Mouse (Mus musculus) forelimb bud, embryonic 11.5 days (tissue): Measurements from ENCODE around the gene Ccdc152.

ENCODE experiments used
- DNase-seq: peaks from one replicate; pipeline ENCODE4 v3.0.0-alpha.2; 2012; ENCODE audit warnings: low read depth, low spot score

The Ccdc152 gene

GRCm38 (mm10) chr15:3303426-3303825, at the start of gene Ccdc152:
Gene Ccdc152, minus strand, starts transcription at chr15:3303526.
- no peak for DNase-seq

GRCm38 (mm10) chr15:3349306-3350064, 46.2 kb upstream of the Ccdc152 start:
- DNase-seq, result no peak

GRCm38 (mm10) chr15:3346682-3347081, 43.4 kb upstream of the Ccdc152 start:
- no peak for DNase-seq

GRCm38 (mm10) chr15:3344555-3344954, 41.2 kb upstream of the Ccdc152 start:
- DNase-seq, result no peak

GRCm38 (mm10) chr15:3341806-3342582, 38.7 kb upstream of the Ccdc152 start:
- no peak for DNase-seq

GRCm38 (mm10) chr15:3339847-3340246, 36.5 kb upstream of the Ccdc152 start:
- no peak for DNase-seq

- DNase-seq, result no peak
Observed at GRCm38 (mm10) chr15:3332517-3332916, 29.2 kb upstream of the Ccdc152 start.

- no peak for DNase-seq
Observed at GRCm38 (mm10) chr15:3331813-3332212, 28.5 kb upstream of the Ccdc152 start.

- DNase-seq, result no peak
Observed at GRCm38 (mm10) chr15:3330291-3330690, 27.0 kb upstream of the Ccdc152 start.

- no peak for DNase-seq
Observed at GRCm38 (mm10) chr15:3323041-3323440, 19.7 kb upstream of the Ccdc152 start.

- DNase-seq, result no peak
Observed at GRCm38 (mm10) chr15:3319929-3320328, 16.6 kb upstream of the Ccdc152 start.

GRCm38 (mm10) chr15:3316617-3317016, 13.3 kb upstream of the Ccdc152 start:
- no peak for DNase-seq

GRCm38 (mm10) chr15:3312937-3313336, 9.6 kb upstream of the Ccdc152 start:
- no peak for DNase-seq

GRCm38 (mm10) chr15:3309856-3310255, 6.5 kb upstream of the Ccdc152 start:
- no peak for DNase-seq

GRCm38 (mm10) chr15:3300361-3301100, 2.8 kb downstream of the Ccdc152 start:
- DNase-seq, result no peak

GRCm38 (mm10) chr15:3297615-3298014, 5.7 kb downstream of the Ccdc152 start:
- DNase-seq, result no peak

- no peak for DNase-seq
Observed at GRCm38 (mm10) chr15:3295986-3296385, 7.3 kb downstream of the Ccdc152 start.

- no peak for DNase-seq
Observed at GRCm38 (mm10) chr15:3293477-3293876, 9.8 kb downstream of the Ccdc152 start.

GRCm38 (mm10) chr15:3290435-3290834, 12.9 kb downstream of the Ccdc152 start:
- DNase-seq, result no peak

GRCm38 (mm10) chr15:3286032-3286431, 17.3 kb downstream of the Ccdc152 start:
- DNase-seq, result no peak

- no peak for DNase-seq
Observed at GRCm38 (mm10) chr15:3281737-3282136, 21.6 kb downstream of the Ccdc152 start.

GRCm38 (mm10) chr15:3281216-3281615, 22.1 kb downstream of the Ccdc152 start:
- no peak for DNase-seq
